Mouse (Mus musculus) kidney, postnatal 0 days (tissue): ENCODE results near the gene Plk3. TPM values are rescaled to one million over a fixed set of nuclear protein-coding genes. Genes with fewer than 3 reads are reported as not detected.

Source experiments
- ATAC-seq: fragments of 200-750 bp; cut with Nextera tagmentation; replicated peaks from 2 replicates; pipeline ENCODE4 v1.8.0; 2017; ENCODE audit warnings: low read depth, moderate number of reproducible peaks, moderate TSS enrichment, moderate library complexity; ENCODE audit not compliant: low FRiP score
- DNase-seq: peaks from one replicate; pipeline ENCODE4 v3.0.0-alpha.2; 2016; ENCODE audit warnings: low spot score
- H3K27ac ChIP-seq: fragments of 300-500 bp; sonication (generic); 2 replicates; pipeline ENCODE4 v1.5.1; 2014; ENCODE audit warnings: mild to moderate bottlenecking
- H3K27me3 ChIP-seq: fragments of 300-500 bp; sonication (generic); 2 replicates; pipeline ENCODE4 v1.6.1; 2014; ENCODE audit warnings: low read length, mixed read lengths; ENCODE audit not compliant: insufficient read depth
- H3K36me3 ChIP-seq: fragments of 300-500 bp; sonication (generic); 2 replicates; pipeline ENCODE4 v1.6.1; 2014; ENCODE audit warnings: low read length, mixed read lengths; ENCODE audit not compliant: insufficient read depth
- H3K4me1 ChIP-seq: fragments of 300-500 bp; sonication (generic); replicated peaks from 2 replicates; pipeline ENCODE4 v1.6.1; 2014; ENCODE audit warnings: antibody characterized with exemption, low read length, mixed read lengths; ENCODE audit not compliant: insufficient read depth
- H3K4me2 ChIP-seq: fragments of 300-500 bp; sonication (generic); 2 replicates; pipeline ENCODE4 v1.6.1; 2014; ENCODE audit warnings: mild to moderate bottlenecking, low read length, moderate library complexity, mixed read lengths
- H3K4me3 ChIP-seq: fragments of 300-500 bp; sonication (generic); replicated peaks from 2 replicates; pipeline ENCODE4 v1.5.1; 2014; ENCODE audit warnings: low read depth, low read length
- H3K9ac ChIP-seq: fragments of 300-500 bp; sonication (generic); 2 replicates; pipeline ENCODE4 v1.6.1; 2014; ENCODE audit warnings: low read depth, low read length
- H3K9me3 ChIP-seq: fragments of 300-500 bp; sonication (generic); replicated peaks from 2 replicates; pipeline ENCODE4 v1.6.1; 2016; ENCODE audit warnings: low read length, inconsistent platforms, mixed read lengths
- CTCF ChIP-seq: IDR thresholded peaks from 2 replicates; pipeline ENCODE4 v1.5.1; 2016; ENCODE audit warnings: antibody characterized with exemption, low read depth, mild to moderate bottlenecking, moderate library complexity
- WGBS: fragments of 180-500 bp; shearing (Covaris S2); extraction: QIAGEN DNeasy Blood & Tissue Kit; methylation state at CpG from one replicate; pipeline ENCODE4 v1.1.7; 2014; 5-methylcytosine and 5-hydroxymethylcytosine counted together
- polyA plus RNA-seq: library from polyadenylated mRNA; unstranded; fragments of >200 nt; fragmentation: Nextera tagmentation; extraction: Ambion mirVana; gene quantifications from 2 replicates; pipeline ENCODE4 v1.2.1, GENCODE M21; 2015

Gene Plk3
- polyA plus RNA-seq, 1 experiment from 2014 or later, result 4.0 TPM

- Histone ChIP-seq H3K4me1 (no peaks in the 10 kb centered on the region), H3K9ac (no peak overlapping the region), H3K4me2 (no peak overlapping the region), H3K36me3 (no peaks in the 10 kb centered on the region), H3K4me3 (no peak overlapping the region), H3K9me3 (no peaks in the 10 kb centered on the region), H3K27me3 (no peaks in the 10 kb centered on the region), H3K27ac (no peak overlapping the region)
- ATAC-seq, result no peak
- DNase-seq, result no peak
- TF ChIP-seq CTCF, result peak; percentile 63
- 35% methylated on average over 4 of the region's 4 CpGs for WGBS
These were observed 6.8 kb upstream of the Plk3 start for GRCm38 (mm10) chr4:117140613-117141012.

GRCm38 (mm10) chr4:117139217-117139612 lies 5.5 kb upstream of the Plk3 start:
- Histone ChIP-seq H3K9me3 (no peaks in the 10 kb centered on the region), H3K4me3 (no peak overlapping the region), H3K27me3 (no peaks in the 10 kb centered on the region), H3K36me3 (no peaks in the 10 kb centered on the region), H3K27ac (no peak overlapping the region), H3K4me1 (no peaks in the 10 kb centered on the region), H3K4me2 (no peak overlapping the region), H3K9ac (no peak overlapping the region)
- 5% methylated on average over 2 of the region's 2 CpGs for WGBS
- DNase-seq (peak; percentile 77), ATAC-seq (no peak)
- TF ChIP-seq CTCF, result peak; percentile 88

- Histone ChIP-seq H3K4me3 (no peak overlapping the region), H3K27me3 (no peaks in the 10 kb centered on the region), H3K9ac (no peak overlapping the region), H3K4me1 (no peaks in the 10 kb centered on the region), H3K9me3 (no peaks in the 10 kb centered on the region), H3K36me3 (no peaks in the 10 kb centered on the region), H3K4me2 (no peak overlapping the region), H3K27ac (no peak overlapping the region)
- 59% methylated on average over 16 of the region's 17 CpGs for WGBS
- no peak for DNase-seq
- ATAC-seq, result no peak
- no peak for TF ChIP-seq CTCF
These were observed 4.8 kb upstream of the Plk3 start for GRCm38 (mm10) chr4:117138295-117139216.

DNA sequence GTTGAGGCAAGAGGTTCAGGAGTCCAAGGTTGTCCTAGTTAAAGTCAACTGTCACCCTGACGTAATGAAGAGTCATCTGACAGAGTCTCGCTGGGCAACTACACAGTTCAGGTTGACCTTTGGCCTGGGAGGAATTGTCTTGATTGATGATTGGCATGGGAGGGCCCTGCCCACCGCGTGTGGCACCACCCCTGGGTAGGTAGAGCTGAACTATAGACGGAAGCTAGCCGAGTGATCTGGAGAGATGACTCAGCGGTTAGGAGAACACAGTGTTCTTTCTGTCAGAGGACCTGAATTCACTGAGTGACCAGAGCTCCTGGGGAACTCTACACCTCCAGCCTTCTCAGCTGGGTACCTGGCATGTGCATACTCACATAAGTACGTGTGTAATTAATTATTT lies 2.3 kb upstream of the Plk3 start:
- TF ChIP-seq CTCF, result no peak
- H3K4me2 ChIP-seq, result no peak overlapping the region
- H3K36me3 ChIP-seq, result no peaks in the 10 kb centered on the region
- H3K9ac ChIP-seq, result no peak overlapping the region
- ATAC-seq, result peak; percentile 76
- H3K9me3 ChIP-seq, result no peaks in the 10 kb centered on the region
- no peak for DNase-seq
- H3K27me3 ChIP-seq, result no peaks in the 10 kb centered on the region
- H3K4me1 ChIP-seq, result no peaks in the 10 kb centered on the region; the same call in 1 of the 2 replicates
- peak overlapping the region; percentile 75 for H3K27ac ChIP-seq
- WGBS, result 33% methylated on average over 8 of the region's 8 CpGs
- no peak overlapping the region for H3K4me3 ChIP-seq

- H3K4me3 ChIP-seq, result no peak overlapping the region
- H3K27ac ChIP-seq, result no peak overlapping the region
- no peaks in the 10 kb centered on the region; the same call in 1 of the 2 replicates for H3K4me1 ChIP-seq
- no peaks in the 10 kb centered on the region for H3K27me3 ChIP-seq
- no peak for ATAC-seq
- 30% methylated on average over 2 of the region's 2 CpGs for WGBS
- DNase-seq, result no peak
- H3K9me3 ChIP-seq, result no peaks in the 10 kb centered on the region
- H3K4me2 ChIP-seq, result peak overlapping the region; percentile 95; the same call in 1 of the 2 replicates
- H3K9ac ChIP-seq, result no peak overlapping the region
- no peaks in the 10 kb centered on the region for H3K36me3 ChIP-seq
- no peak for TF ChIP-seq CTCF
These were observed 835 bp upstream of the Plk3 start for GRCm38 (mm10) chr4:117134601-117134995.

DNA sequence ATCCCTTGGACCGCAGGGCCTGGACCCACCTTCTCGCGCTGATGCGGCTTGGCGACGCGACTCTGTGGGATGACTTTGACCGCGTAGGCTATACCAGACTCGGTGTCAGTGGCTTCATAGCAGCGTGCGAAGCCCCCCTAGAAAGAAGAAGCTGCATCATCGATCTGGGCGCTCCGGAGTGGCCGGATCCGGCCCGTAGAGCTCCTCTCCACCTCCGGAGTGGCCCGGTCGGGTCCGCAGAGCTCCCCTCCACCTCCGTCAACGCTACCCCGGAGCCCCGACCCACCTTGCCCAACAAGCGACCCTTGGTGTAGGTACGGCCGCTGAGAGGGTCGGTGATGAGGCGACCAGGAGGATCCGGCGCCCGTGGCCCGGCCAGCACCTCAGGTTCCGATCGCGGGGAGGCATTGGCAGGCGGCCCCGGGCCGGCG lies 382 bp downstream of the Plk3 start:
- TF ChIP-seq CTCF, result no peak
- Histone ChIP-seq H3K9me3 (no peaks in the 10 kb centered on the region), H3K4me3 (peak overlapping the region; percentile 76), H3K36me3 (0 out of 2 replicates have a peak, but pooled peaks cover 2% of the 10 kb centered on the region), H3K27me3 (no peaks in the 10 kb centered on the region), H3K4me1 (no peaks in the 10 kb centered on the region; the same call in 1 of the 2 replicates), H3K27ac (no peak overlapping the region), H3K9ac (peak overlapping the region; percentile 82), H3K4me2 (peak overlapping the region; percentile 95)
- ATAC-seq (peak; percentile 9), DNase-seq (no peak)
- WGBS, result under 1% methylated on average over 41 of the region's 42 CpGs
